In genomic region chr3:98063186-98063771, GRCm38 (mm10) we compare ENCODE assay signal across 8 mouse cellular contexts. TPM values are rescaled to one million over a fixed set of nuclear protein-coding genes. Genes with fewer than 3 reads are reported as not detected.
DNase-seq lines count a peak whose midpoint lies in the region; ATAC-seq lines count a peak whose summit lies in the region.

No protein-coding gene starts in this region.

- no peaks in the 10 kb centered on the region for H3K27me3 ChIP-seq in embryonic facial prominence, embryonic 10.5 days (replicated peaks; ENCODE audit: low read depth, poor library complexity, severe bottlenecking)
- H3K27me3 ChIP-seq in kidney, embryonic 14.5 days (ENCODE audit: control insufficient read depth, insufficient read depth, low read length): no peaks in the 10 kb centered on the region
- H3K27me3 ChIP-seq in liver, embryonic 15.5 days: no peaks in the 10 kb centered on the region
- no peaks in the 10 kb centered on the region for H3K27me3 ChIP-seq in neural tube, embryonic 11.5 days (ENCODE audit: control insufficient read depth, insufficient read depth, low read length)

- H3K9me3 ChIP-seq in embryonic facial prominence, embryonic 10.5 days: no peaks in the 10 kb centered on the region
- no peaks in the 10 kb centered on the region for H3K9me3 ChIP-seq in kidney, embryonic 14.5 days (ENCODE audit: control insufficient read depth, low read length)
- H3K9me3 ChIP-seq in liver, embryonic 15.5 days (replicated peaks): no peaks in the 10 kb centered on the region
- no peaks in the 10 kb centered on the region for H3K9me3 ChIP-seq in neural tube, embryonic 11.5 days (ENCODE audit: control insufficient read depth, low read length)

- peaks cover 77% of the 10 kb centered on the region for H3K4me1 ChIP-seq in embryonic facial prominence, embryonic 10.5 days
- H3K4me1 ChIP-seq in kidney, embryonic 14.5 days (ENCODE audit: control insufficient read depth, insufficient read depth, low read length): peaks cover 51% of the 10 kb centered on the region
- H3K4me1 ChIP-seq in liver, embryonic 15.5 days (replicated peaks): peaks cover 76% of the 10 kb centered on the region
- peaks cover 19% of the 10 kb centered on the region for H3K4me1 ChIP-seq in neural tube, embryonic 11.5 days (ENCODE audit: control insufficient read depth, insufficient read depth, low read length)

- WGBS in embryonic facial prominence, embryonic 10.5 days: 27% methylated on average over 8 of the region's 8 CpGs
- WGBS in kidney, embryonic 14.5 days: 19% methylated on average over 8 of the region's 8 CpGs
- WGBS in liver, embryonic 15.5 days (ENCODE audit: insufficient replicate concordance): 31% methylated on average over 8 of the region's 8 CpGs
- WGBS in neural tube, embryonic 11.5 days: 38% methylated on average over 8 of the region's 8 CpGs

- H3K4me3 ChIP-seq in embryonic facial prominence, embryonic 10.5 days: peak overlapping the region; percentile 31; the same call in 1 of the 2 replicates
- H3K4me3 ChIP-seq in kidney, embryonic 14.5 days (ENCODE audit: low read length): no peak overlapping the region
- no peak overlapping the region for H3K4me3 ChIP-seq in liver, embryonic 15.5 days (replicated peaks)
- no peak overlapping the region for H3K4me3 ChIP-seq in neural tube, embryonic 11.5 days (ENCODE audit: low read depth, low read length)

- peak overlapping the region; percentile 8; the same call in 1 of the 2 replicates for H3K9ac ChIP-seq in kidney, embryonic 14.5 days (ENCODE audit: low read depth, low read length)
- peak overlapping the region; percentile 23; the same call in 1 of the 2 replicates for H3K9ac ChIP-seq in liver, embryonic 15.5 days
- no peak overlapping the region for H3K9ac ChIP-seq in neural tube, embryonic 11.5 days (ENCODE audit: low read length)

- H3K27ac ChIP-seq in embryonic facial prominence, embryonic 10.5 days (replicated peaks): peak overlapping the region; percentile 88
- peak overlapping the region; percentile 97 for H3K27ac ChIP-seq in kidney, embryonic 14.5 days (ENCODE audit: low read depth, low read length)
- peak overlapping the region; percentile 76 for H3K27ac ChIP-seq in liver, embryonic 15.5 days (replicated peaks)
- peak overlapping the region; percentile 54 for H3K27ac ChIP-seq in neural tube, embryonic 11.5 days (ENCODE audit: low read depth, low read length)

- DNase-seq in embryo, embryonic 10 days (ENCODE audit: low spot score): peak; percentile 52
- no peak for DNase-seq in embryo, embryonic 9.5 days (ENCODE audit: extremely low spot score)
- peak; percentile 78 for DNase-seq in embryonic facial prominence, embryonic 10.5 days (ENCODE audit: low spot score)
- peak; percentile 78 to 84 for DNase-seq in heart, adult 18-20 months
- peak; percentile 38 for DNase-seq in neural tube, embryonic 11.5 days (ENCODE audit: low spot score)
- DNase-seq in cerebellum, postnatal 4 days (ENCODE audit: low spot score in 2 of 2): no peak

- ATAC-seq in kidney, embryonic 14.5 days (ENCODE audit: low FRiP score, low TSS enrichment): peak; percentile 57; the same call in 1 of the 2 replicates
- ATAC-seq in liver, embryonic 15.5 days (ENCODE audit: insufficient read depth): no peak
- ATAC-seq in neural tube, embryonic 11.5 days (ENCODE audit: insufficient read depth, low FRiP score, low TSS enrichment): peak; percentile 49; the same call in 1 of the 2 replicates

- H3K36me3 ChIP-seq in embryonic facial prominence, embryonic 10.5 days (replicated peaks): peaks cover 18% of the 10 kb centered on the region
- H3K36me3 ChIP-seq in kidney, embryonic 14.5 days (ENCODE audit: control insufficient read depth, insufficient read depth, low read length): peaks cover 6% of the 10 kb centered on the region; the same call in 1 of the 2 replicates
- no peaks in the 10 kb centered on the region for H3K36me3 ChIP-seq in liver, embryonic 15.5 days (replicated peaks)
- no peaks in the 10 kb centered on the region for H3K36me3 ChIP-seq in neural tube, embryonic 11.5 days (ENCODE audit: control insufficient read depth, insufficient read depth, low read length)

- no peak overlapping the region for H3K4me2 ChIP-seq in kidney, embryonic 14.5 days (replicated peaks; ENCODE audit: low read depth, low read length)
- peak overlapping the region; percentile 42 for H3K4me2 ChIP-seq in liver, embryonic 15.5 days
- H3K4me2 ChIP-seq in neural tube, embryonic 11.5 days (ENCODE audit: low read depth): no peak overlapping the region

RNA-seq across cellular contexts. Expression of gene Notch2, which starts 50.0 kb away (rescaled TPM):
- 22.0 and 23.2 TPM in 2 replicates for polyA plus RNA-seq in embryonic facial prominence, embryonic 10.5 days (2016; fragmentation: Nextera tagmentation; extraction: Ambion mirVana)
- 10 to 100 TPM; 15.2 to 17.6 TPM for total RNA-seq in heart, adult 18-20 months (2021)
- polyA plus RNA-seq in kidney, embryonic 14.5 days (2014; fragmentation: Nextera tagmentation; extraction: Ambion mirVana): 34.4 and 42.7 TPM in 2 replicates
- 6.4 and 7.0 TPM in 2 replicates for polyA plus RNA-seq in liver, embryonic 15.5 days (2015; fragmentation: Nextera tagmentation; extraction: Ambion mirVana)
- 22.3 and 24.6 TPM in 2 replicates for polyA plus RNA-seq in neural tube, embryonic 11.5 days (2014; fragmentation: Nextera tagmentation; extraction: Ambion mirVana)

Comparison
In these comparisons a context has a peak if more than half of its experiments do, and no peak if none do; other contexts are left out.
1. DNase-seq: peak in embryo, embryonic 10 days (single experiment), embryonic facial prominence, embryonic 10.5 days (single experiment), heart, adult 18-20 months (2 of 2) and neural tube, embryonic 11.5 days (single experiment); none in embryo, embryonic 9.5 days (single experiment) and cerebellum, postnatal 4 days (0 of 2).
2. Peak in every context shown above with its lines, with median percentiles within 50 percentile points of each other: H3K27ac ChIP-seq.